12 mouse cellular contexts compared by ENCODE assay signal in genomic region chr6:105742026-105742425, GRCm38 (mm10).
A peak's percentile ranks its signal among the peaks of the same experiment; 100 is the strongest.
DNase-seq lines count a peak whose midpoint lies in the region; TF ChIP-seq lines count a peak whose summit lies in the region.
"Had no signal": no experiment of that assay in that cellular context is flagged by ENCODE, and none has a peak within 500 bp of the region (broad histone marks: within the 10 kb centered on the region; RNA-seq: fewer than 3 reads in every experiment).

No protein-coding gene starts in this region.

- DNase-seq in cerebellum, adult 11 months = peak; percentile 4
- DNase-seq in cerebellum, adult 11-12 months = no peak
- peak; percentile 13 to 22 for DNase-seq in layer of hippocampus, postnatal 10 days (ENCODE audit: low spot score in 2 of 2)
- no peak for DNase-seq in layer of hippocampus, adult 9-10 months (ENCODE audit: low spot score)
- DNase-seq in MEL (ENCODE audit: low read depth, low spot score) = peak; percentile 1
- DNase-seq in right cerebral cortex, postnatal 36 days (ENCODE audit: low spot score in 2 of 2) = no peak
- no peak for DNase-seq in kidney, adult 11 months
- DNase-seq: heart, adult 2 months; lung, postnatal 14 days had no signal

- no peak for TF ChIP-seq EP300 in MEL (IDR thresholded peaks at IDR 0.05; ENCODE audit: low read depth in 1 of 2, low read length in 2 of 2)

- no peaks in the 10 kb centered on the region for H3K4me1 ChIP-seq in MEL (ENCODE audit: control insufficient read depth in 1 of 2, insufficient read depth in 2 of 2, low read length in 2 of 2)
- no peaks in the 10 kb centered on the region for H3K4me1 ChIP-seq in cortical plate, adult 2 months (ENCODE audit: control insufficient read depth, insufficient read depth, low read length)
- H3K4me1 ChIP-seq: hindbrain, embryonic 13.5 days; limb, embryonic 13.5 days had no signal

- H3K4me3 ChIP-seq in MEL (ENCODE audit: control insufficient read depth in 1 of 2, insufficient read depth in 1 of 2, low read depth in 2 of 2, low read length in 2 of 2) = no peak overlapping the region
- no peak overlapping the region for H3K4me3 ChIP-seq in cortical plate, adult 2 months (ENCODE audit: insufficient read depth, low read length)
- H3K4me3 ChIP-seq: heart, adult 2 months; hindbrain, embryonic 13.5 days; limb, embryonic 13.5 days had no signal

- H3K36me3 ChIP-seq in MEL (ENCODE audit: control insufficient read depth in 1 of 2, insufficient read depth in 2 of 2, low read length in 2 of 2) = no peaks in the 10 kb centered on the region
- H3K36me3 ChIP-seq: hindbrain, embryonic 13.5 days; limb, embryonic 13.5 days had no signal

- no peak for TF ChIP-seq RAD21 in MEL (IDR thresholded peaks at IDR 0.05; ENCODE audit: low read depth, low read length)

- no peaks in the 10 kb centered on the region for H3K9me3 ChIP-seq in MEL (replicated peaks; ENCODE audit: insufficient read depth, low read length)
- H3K9me3 ChIP-seq: hindbrain, embryonic 13.5 days; limb, embryonic 13.5 days had no signal

- no peaks in the 10 kb centered on the region for H3K27me3 ChIP-seq in MEL (ENCODE audit: control insufficient read depth in 1 of 2, insufficient read depth in 2 of 2, low read length in 2 of 2)
- H3K27me3 ChIP-seq: hindbrain, embryonic 13.5 days; limb, embryonic 13.5 days had no signal

- no peak for TF ChIP-seq POLR2A in MEL (IDR thresholded peaks at IDR 0.05; ENCODE audit: control insufficient read depth in 1 of 2, insufficient read depth in 1 of 2, low read depth in 1 of 2, low read length in 2 of 2, poor library complexity in 1 of 2)
- no peak for TF ChIP-seq POLR2A in cortical plate, adult 2 months (IDR thresholded peaks at IDR 0.05; ENCODE audit: extremely low read depth, insufficient read depth, low read length)

- peak in 2 of 3 experiments; percentile 5 to 14; a peak in 2 of 6 replicates for TF ChIP-seq CTCF in MEL (IDR thresholded peaks at IDR 0.05 in 2 of 3, conservative IDR thresholded peaks at IDR 0.05 in 1 of 3; ENCODE audit: control insufficient read depth in 1 of 3, insufficient read depth in 1 of 3, low read depth in 2 of 3, low read length in 3 of 3, poor library complexity in 1 of 3, severe bottlenecking in 1 of 3)
- peak; percentile 50 for TF ChIP-seq CTCF in cortical plate, adult 2 months (IDR thresholded peaks at IDR 0.05; ENCODE audit: extremely low read depth, insufficient read depth, low read length)

- no peak overlapping the region for H3K9ac ChIP-seq in MEL (ENCODE audit: control insufficient read depth, low read depth, low read length, poor library complexity, severe bottlenecking)
- H3K9ac ChIP-seq: hindbrain, embryonic 13.5 days; limb, embryonic 13.5 days had no signal

- H3K27ac ChIP-seq in MEL (ENCODE audit: control insufficient read depth, low read depth, low read length) = no peak overlapping the region
- no peak overlapping the region for H3K27ac ChIP-seq in cortical plate, adult 2 months (ENCODE audit: insufficient read depth, low read length)
- H3K27ac ChIP-seq: heart, adult 2 months; hindbrain, embryonic 13.5 days; limb, embryonic 13.5 days had no signal

- no peaks in the 10 kb centered on the region for H3K79me2 ChIP-seq in MEL (ENCODE audit: control insufficient read depth, insufficient read depth, low read length, poor library complexity)

TF ChIP-seq in MEL, 35 proteins besides CTCF, POLR2A, EP300 and RAD21:
- no peak for TF ChIP-seq ZKSCAN1 (IDR thresholded peaks at IDR 0.05; ENCODE audit: low read depth, low read length)
- no peak for TF ChIP-seq MXI1 (IDR thresholded peaks at IDR 0.05; ENCODE audit: low read depth, low read length)
- TF ChIP-seq RCOR1 (IDR thresholded peaks at IDR 0.05; ENCODE audit: low read depth, low read length) = no peak
- TF ChIP-seq TBP (IDR thresholded peaks at IDR 0.05; ENCODE audit: low read depth, low read length) = no peak
- TF ChIP-seq MYC (IDR thresholded peaks at IDR 0.05; ENCODE audit: low read depth, low read length) = no peak
- no peak for TF ChIP-seq GATA1 (IDR thresholded peaks at IDR 0.05; ENCODE audit: low read depth, low read length)
- no peak for TF ChIP-seq ZMIZ1 (IDR thresholded peaks at IDR 0.05; ENCODE audit: low read depth, low read length)
- TF ChIP-seq GABPA (IDR thresholded peaks at IDR 0.05; ENCODE audit: low read depth, low read length) = no peak
- no peak for TF ChIP-seq SIN3A (IDR thresholded peaks at IDR 0.05; ENCODE audit: low read length)
- no peak for TF ChIP-seq NELFE (IDR thresholded peaks at IDR 0.05; ENCODE audit: low read depth, low read length)
- TF ChIP-seq ETS1 (IDR thresholded peaks at IDR 0.05; ENCODE audit: low read depth, low read length) = no peak
- TF ChIP-seq SMC3 (IDR thresholded peaks at IDR 0.05; ENCODE audit: low read depth, low read length) = no peak
- no peak for TF ChIP-seq ZNF384 (IDR thresholded peaks at IDR 0.05; ENCODE audit: low read depth, low read length)
- no peak for TF ChIP-seq ELF1 (IDR thresholded peaks at IDR 0.05; ENCODE audit: low read depth, low read length)

Comparison
In these comparisons a context has a peak if more than half of its experiments do, and no peak if none do; other contexts are left out.
1. DNase-seq: peak in cerebellum, adult 11 months (single experiment), layer of hippocampus, postnatal 10 days (2 of 2) and MEL (single experiment); none in cerebellum, adult 11-12 months (single experiment), layer of hippocampus, adult 9-10 months (single experiment), right cerebral cortex, postnatal 36 days (0 of 2) and kidney, adult 11 months (single experiment).